Mouse (Mus musculus) layer of hippocampus, postnatal 36 days (tissue): ENCODE results near the gene Dgke. TPM values are rescaled to one million over a fixed set of nuclear protein-coding genes. Genes with fewer than 3 reads are reported as not detected.
"Not testable (repeated sequence)": the region's sequence is repeated elsewhere in the genome, so short reads cannot be mapped to it uniquely, and the experiment has no call there.

Source experiments
- DNase-seq, 2 experiments: peaks; one replicate each; pipeline ENCODE4 v3.0.0; 2022
- total RNA-seq, 2 experiments: library from RNA; stranded (reverse); gene quantifications; 2 replicates each; pipeline ENCODE4 v1.2.3; 2021

Gene Dgke
- total RNA-seq = 10 to 100 TPM; 44.1 to 44.9 TPM

DNA sequence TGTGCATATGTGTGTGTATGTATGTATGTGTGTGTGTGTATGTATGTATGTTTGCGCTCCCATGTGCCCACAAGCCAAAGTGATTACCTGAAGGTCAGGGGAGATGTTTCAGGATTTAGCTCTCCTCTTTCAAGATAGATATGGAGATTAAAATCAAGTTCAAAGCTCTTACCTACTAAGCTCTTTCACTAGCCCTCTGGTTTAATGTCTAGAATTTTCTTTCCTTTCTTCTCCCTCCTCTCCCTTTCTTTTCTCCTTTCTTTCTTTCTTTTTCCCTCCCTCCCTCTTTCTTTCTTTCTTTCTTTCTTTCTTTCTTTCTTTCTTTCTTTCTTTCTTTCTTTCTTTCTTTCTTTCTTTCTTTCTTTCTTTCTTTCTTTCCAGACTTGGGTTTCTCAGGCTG, at the start of gene Dgke:
Gene Dgke (minus strand): TSS at position 101 of the 400 bp plus-strand sequence.
- no peak for DNase-seq

DNA sequence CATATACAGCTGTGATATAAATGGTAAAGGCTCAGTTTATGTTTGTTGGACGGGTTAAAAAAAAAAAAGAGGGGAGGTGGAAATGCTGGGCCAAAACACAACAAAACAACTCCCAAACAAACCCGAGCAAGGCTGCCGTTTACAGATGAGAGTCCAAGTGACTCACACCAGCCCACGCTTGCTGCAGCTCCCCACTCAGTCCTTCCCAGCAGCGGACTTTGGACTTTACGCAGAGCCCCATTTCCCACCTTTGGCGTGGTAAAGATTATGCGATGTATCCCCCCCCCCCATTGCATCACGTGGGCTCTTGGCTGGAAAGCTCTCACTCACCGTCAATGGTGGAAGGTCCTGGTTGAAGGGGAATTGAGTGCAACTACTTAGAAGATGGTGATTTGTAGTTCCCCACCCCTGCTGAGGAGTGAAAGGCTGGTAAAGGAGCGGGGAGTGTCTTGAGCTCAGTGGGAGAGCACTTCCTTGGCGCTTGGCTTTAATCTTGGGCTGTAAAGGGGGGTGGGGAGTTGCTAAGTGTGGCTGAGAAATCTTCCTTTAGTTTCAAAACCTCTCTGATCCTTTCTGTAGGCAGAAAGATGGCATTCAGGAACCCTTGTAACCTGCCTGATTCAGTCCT, 40.6 kb upstream of the Dgke start:
- no peak for DNase-seq

DNA sequence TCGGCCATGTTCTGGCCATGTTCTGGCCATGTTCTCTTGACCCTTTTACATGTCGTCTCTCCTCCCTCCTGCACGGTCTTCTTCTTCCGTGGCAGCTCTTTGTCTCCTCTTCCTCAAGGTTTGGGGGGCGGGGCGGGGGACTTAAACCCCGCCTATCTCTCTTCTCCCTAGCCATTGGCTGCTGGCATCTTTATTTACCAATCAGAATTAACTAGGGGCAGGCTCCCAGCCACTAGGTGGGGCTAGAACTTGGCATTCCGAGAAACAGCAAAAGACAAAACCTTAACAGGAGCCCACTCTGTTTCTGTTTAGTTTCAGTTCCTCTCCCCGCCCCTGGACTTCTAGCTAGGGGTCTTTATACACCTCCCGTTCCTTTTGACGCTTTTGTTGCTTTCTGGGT, 39.2 kb upstream of the Dgke start:
- no peak for DNase-seq

DNA sequence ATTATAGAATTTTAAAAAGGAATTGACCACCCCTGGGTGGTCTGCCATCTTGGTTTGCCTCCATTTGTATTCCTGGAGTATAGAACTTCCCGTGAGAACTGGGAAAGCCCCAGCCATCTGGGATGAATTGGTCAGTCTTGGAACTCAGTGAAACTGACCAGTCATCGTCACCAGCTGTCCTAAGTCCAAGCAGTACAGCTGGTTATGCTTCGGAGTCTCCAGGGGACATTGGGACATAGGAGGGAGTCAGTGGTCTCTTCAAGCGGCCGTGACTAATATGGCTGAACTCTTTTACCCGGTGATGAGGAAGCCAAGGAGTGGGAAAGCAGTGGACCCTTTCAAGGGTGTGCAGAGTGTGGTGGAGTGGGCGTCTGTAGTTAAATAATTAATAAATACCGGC, 38.6 kb upstream of the Dgke start:
- no peak for DNase-seq

DNA sequence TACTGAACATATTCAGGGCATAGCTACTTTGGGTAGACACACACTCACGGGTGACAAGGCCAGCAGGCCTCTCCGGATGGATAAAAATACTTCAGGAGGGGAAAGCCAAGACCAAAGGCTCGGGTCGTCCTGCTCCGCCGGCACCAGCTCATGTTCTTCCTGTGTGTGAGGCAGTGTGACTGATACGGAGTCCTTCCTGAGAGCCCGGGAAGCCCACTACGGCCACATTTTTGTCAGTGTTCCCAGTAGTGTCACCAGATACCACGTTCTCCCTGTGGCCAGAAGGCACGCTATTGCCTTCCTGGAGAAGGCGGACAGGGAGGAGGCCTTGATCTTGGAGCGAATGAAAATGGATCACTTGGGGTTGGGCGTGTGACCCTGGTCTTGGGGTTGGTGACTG, 36.5 kb upstream of the Dgke start:
- no peak for DNase-seq

DNA sequence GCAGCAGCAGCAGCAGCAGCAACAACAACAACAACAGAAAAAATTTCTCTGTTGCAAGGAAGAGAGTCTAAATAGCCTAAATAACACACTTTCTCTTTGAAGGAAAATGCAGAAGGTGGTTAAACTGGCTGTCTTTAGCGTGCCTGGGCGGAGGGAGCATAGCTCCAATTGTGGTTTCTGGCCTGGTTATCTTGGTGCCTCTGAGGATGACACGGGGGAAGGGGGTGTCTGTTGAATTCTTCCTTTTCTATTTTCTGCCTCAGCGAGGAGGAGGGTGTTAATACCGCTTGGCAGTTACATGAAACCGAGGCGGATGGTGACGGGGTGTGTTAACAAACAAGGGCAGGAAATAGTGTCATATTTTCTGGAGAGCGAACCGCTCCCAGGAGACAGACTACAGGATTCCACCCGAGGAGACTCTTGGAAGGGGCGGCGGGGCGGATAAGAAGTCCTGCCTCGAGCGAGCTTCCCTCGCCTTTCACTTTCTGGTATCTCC, 34.2 kb upstream of the Dgke start:
- peak; percentile 30 to 40 for DNase-seq

DNA sequence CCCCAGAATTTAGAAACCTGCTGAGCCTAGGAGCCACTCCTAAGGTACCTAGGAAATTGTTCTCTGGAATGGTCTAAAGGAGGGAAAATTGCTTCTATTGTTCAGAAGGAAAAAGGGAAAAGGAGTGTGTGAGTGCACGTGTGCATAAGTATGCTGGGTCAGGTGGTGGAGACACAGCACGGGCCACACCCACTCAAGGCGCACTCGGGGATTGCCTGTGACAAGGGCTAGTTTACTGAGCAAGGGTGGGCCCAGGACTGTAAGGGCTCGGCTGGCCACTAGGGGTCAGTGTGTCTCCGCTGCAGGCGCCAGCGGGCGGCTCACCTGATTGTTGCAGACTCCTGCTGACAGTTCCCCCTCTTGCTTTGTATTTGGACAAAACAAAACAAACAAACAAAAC, 33.8 kb upstream of the Dgke start:
- peak; percentile 75 to 81 for DNase-seq

DNA sequence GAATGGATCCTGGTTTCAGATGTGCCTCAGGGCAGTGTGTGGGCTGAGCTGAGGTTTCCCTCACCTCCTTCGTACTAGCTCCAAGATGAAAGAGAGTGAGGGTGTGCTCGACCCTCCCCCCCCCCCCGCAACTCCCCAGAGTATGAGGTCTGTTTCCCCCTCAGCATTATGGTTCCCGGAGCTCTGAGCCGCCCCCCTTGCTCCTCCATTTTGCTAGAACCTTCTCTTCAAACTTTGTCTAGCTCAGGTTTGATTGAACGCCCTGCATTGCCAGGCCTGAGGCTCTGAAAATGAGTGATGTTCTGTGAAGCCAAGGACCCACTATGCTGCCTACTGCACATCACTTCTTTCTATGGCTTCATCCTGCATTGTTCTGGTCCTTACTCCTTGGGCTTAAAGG, 32.3 kb upstream of the Dgke start:
- no peak for DNase-seq

DNA sequence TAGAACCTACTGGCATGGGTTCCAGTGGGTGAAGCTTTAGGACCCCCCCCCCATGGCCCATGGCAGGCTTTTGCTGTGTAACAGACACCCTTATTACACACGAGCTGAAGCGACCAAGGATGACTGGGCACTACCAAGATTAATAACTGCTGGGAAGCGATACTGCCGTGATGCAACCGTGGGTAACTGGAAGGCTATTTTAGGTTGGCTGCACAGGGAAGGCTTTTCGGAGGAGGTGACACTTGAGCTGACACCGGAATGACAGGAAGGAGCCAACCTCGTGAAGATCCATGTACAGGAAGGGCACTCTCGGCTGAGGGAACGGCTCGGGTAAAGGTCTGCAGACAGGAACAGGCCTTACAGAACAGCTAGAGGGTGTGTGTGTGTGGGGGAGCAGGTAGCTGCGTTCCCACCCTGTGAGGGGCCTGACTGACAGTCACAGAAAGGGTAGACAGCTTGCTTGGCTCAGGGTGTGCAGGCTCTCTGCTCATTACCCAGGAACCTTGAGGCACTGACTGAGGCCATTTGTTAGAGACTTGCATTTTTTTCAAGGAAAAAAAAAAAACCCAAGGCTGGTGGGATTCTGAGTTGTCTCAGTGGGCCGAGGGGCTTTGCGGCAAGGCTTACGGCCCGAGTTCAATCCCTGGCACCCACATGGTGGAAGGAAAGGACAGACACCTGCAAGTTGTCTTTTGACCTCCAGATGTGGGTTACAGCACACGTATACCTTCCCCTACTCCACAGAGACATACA, 31.6 kb upstream of the Dgke start:
- no peak for DNase-seq

DNA sequence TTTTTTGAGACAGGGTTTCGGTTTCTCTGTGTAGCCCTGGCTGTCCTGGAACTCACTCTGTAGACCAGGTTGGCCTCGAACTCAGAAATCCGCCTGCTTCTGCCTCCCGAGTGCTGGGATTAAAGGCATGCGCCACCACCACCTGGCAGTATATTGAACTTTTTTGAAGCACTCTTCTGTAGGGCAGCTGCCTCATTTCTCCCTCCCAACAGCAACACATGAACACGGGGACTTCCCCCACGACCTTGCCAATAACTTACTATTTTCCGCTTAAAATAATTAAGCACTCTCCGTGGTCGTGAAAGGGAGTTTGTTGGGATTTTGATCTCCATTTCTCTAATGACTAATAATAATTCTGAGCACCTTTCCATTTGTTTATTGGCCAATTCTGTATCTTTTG, 30.6 kb upstream of the Dgke start:
- DNase-seq = not testable (repeated sequence)

DNA sequence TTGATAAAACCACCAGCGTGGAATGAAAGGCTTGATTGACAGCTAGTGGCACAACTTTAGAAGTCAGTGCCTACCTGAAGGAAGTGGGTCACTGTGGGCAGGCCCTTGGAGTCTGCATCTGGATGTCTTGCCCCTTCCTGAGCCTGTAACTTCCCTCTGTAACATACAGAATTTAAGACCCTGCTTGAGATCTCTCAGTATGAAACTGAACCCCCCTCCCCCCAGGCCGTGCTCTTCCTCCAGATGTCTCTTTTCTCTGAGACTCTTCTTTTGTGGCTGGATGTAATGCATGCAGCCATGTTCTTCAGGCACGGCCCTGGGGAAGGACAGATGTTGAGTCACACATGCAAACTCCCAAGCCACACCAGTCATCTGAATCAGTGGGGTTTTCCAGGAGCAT, 28.7 kb upstream of the Dgke start:
- DNase-seq = no peak

DNA sequence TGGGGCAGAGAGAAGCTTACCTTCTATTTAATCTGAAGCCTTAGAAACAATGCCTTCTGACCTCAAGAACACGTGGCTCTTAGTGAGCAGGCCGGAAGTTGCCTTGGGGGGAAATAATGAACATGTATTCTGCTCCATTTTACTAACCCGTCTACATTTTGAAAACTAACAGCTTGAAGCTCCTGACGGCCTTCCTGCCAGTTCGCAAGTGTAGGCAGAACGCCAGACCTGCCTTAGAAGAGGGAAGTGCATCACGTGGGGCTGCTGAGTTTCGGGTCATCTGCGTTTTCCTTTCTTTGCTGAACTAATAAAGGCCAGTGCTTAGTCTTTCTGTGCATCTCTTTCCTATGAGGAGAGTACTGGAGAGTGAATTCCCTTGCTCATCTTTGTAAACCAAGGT, 26.1 kb upstream of the Dgke start:
- peak in 1 of 2 experiments; percentile 25 for DNase-seq

DNA sequence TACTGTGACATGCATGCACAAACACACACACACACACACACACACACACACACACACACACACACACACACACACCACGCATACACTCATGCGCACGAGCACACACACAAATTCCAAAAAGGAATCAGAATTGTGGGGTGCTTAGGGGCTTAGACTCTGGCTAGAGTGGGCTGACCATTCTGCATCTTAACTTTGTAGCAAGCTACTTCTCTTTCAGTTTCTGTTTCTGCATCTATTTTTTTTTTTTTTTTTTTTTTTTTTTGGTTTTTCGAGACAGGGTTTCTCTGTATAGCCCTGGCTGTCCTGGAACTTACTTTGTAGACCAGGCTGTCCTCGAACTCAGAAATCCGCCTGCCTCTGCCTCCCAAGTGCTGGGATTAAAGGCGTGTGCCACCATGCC, 23.7 kb upstream of the Dgke start:
- not testable (repeated sequence) for DNase-seq

DNA sequence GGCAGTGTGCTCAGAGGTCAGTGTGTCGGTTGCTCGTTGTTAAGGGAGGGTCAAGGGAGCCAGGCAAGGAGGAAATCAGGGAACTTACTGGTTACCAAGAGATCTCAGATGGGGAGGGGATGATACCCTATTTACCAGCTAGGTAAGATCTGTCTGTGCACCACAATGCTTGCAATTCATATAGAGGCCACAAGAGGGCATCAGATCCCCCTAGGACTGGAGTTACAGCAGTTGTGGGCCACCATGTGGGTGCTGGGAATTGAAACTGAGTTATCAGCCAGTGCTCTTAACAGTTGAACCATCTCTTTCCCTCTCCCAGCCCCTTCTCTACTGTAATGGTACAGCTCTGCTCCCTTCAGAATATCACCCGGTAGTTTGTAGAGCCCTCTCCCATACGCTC, 22.1 kb upstream of the Dgke start:
- DNase-seq = no peak

DNA sequence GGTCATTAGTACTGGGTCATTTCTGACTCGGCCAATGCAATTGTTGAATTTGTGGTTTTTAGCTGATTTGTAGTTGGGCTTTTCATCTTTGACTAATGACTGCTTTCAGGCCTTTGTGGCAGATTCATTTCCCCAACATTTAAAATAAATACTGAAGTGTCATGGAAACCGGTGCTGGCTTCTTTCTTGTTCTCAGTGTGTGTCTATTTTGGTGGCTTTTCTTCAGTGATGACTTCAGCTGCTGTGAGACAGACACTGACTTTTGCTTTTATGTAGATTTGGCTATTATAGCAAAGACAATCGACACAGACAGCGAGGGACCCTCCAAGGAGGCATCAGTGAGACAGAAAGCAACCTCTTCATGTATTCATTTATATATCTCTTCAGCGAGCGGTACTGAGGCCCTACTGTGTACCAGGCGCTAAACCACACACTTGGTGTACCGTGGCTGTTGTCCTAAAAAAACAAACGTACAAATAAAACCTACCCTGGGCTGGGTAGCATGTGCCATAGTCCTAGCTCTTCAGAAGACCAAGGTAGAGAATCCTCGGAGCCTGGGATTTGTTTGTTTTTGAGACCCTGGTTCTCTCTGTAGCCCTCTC, 19.7 kb upstream of the Dgke start:
- no peak for DNase-seq

DNA sequence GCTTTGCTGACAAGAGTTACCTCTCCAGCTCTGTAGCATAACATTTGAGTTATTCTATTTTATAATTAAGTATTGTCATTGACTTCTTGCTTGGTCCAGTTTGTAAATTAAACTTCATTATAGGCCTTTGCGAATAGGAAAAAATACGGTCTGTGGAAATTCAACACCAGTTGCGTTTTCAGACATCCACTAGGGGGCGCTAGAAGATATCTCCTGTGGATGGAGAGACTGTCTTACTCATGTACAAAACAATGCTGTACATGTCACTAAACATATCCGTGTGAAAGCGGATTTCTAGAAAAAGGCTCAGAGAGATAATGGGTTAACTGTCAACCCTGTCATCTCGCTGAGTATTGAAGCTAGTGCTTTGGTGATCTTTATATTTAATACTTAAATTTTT, 18.0 kb upstream of the Dgke start:
- DNase-seq = peak in 1 of 2 experiments; percentile 18

DNA sequence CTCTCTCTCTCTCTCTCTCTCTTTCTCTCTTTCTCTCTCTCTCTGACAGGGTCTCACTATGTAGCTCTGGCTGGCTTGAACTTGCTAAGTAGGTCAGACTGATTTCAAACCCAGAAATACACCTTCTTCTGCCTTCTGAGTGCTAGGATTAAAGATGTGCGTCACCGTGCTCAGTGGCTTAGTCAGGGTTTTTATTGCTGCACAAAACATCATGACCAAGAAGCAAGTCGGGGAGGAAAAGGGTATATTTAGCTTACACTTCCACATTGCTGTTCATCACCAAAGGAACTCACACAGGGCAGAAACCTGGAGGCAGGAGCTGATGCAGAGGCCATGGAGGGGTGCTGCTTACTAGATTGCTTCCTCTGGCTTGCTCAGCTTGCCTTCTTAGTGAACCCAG, 16.0 kb upstream of the Dgke start:
- DNase-seq = not testable (repeated sequence)

DNA sequence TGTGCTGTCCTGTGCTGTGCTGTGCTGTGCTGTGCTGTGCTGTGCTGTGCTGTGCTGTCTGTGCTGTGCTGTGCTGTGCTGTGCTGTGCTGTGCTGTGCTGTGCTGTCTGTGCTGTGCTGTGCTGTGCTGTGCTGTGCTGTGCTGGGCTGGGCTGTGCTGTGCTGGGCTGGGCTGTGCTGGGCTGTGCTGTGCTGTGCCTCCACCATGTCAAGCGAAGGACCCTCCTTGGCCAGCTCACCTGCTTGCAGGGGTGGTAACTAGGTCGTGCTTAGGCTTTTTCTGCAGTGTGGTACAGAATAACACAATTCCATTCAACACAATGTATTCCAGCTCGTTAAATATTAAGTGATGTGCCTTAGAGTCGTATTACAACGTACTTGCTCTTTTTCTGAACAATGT, 15.3 kb upstream of the Dgke start:
- not testable (repeated sequence) for DNase-seq

DNA sequence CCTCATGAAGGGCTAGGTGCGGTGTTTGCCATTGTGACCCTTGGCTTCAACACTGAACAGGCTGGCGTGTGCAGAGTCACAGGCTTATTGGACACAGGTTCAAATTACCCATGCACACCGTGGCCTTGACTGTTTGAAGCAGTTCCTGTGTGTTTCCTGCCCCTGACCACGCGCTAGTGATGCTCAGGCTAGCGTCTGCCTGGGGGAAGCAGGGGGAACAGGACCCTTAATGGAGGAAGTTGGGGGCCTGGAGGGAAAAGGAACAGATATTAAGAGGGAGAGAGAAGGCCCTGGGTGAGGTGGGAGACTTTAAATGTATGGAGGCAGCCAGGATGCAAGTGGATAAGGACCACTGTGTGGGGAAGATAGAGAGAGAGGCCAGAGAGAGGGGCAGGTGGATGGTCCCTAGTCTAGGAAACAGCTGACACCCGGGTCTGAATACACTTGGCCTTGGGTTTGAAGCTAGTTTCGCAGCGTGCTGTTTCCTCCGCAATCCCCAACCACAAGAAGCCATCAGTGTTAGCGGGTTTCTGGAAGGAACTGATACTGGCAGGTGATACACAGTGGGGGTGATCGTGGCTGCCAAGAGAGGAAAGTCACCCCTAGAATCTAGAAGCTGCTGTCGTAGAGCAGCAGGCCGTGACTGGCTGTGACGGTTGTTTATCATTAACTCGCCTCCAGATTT, 12.5 kb upstream of the Dgke start:
- DNase-seq = no peak

DNA sequence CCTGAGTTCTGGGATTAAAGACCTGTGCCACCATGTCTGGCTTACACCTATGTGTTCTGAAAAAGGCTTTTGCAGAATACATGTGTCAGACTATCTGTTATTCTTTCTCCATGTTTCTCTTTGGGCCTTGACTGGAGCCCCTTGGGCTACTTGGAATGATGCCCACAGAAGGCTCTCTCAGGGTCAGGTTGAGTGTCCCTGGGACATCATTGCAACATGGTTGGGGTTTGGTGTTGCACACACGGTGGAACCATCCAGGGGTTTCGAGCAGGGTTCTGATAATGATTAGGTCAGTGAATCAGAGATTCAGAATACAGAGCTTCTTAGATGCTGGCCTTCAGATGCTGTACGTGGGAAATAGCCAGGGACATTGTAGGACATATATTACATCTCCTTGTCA, 11.7 kb upstream of the Dgke start:
- DNase-seq = no peak

DNA sequence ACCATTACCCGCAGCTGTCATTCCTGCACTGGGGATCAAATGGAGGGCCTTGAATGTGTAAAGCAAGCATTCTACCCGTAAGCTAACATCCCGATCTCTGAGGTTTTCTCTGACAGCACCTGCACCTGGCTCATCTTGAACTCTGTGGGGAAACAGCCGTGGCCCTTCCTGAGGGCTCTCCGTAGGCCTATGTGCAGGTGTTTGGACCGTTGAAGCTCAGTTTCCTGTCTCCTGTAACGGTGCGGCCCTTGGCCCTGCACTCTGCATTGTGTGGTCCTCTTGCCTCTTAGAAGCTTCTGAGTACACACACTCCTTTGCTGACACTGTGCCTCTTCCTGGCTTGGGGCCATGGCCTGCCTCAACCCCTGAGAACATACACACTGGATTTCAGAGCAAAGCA, 11.0 kb upstream of the Dgke start:
- DNase-seq = no peak

DNA sequence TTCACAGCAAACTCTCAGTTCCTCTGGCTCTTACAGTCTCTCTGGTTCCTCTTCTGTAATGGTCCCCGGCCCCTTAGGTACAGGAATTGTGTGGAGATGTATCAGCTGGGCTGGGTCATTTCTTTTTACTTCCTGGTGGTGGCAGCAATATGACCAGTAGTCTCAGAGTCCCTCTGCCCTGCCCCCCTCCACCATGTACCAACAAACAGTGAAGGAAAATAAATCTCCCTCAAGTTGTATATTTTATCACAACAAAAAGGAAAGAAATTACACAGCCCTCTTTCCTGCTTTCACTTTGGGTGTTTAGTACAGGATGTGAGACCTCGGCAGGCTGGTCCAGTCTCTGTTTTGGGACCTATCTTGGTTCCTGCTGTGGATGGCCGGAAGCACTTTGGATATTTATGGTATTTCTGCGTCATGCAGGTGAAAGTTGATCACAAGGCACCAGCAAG, 9.7 kb upstream of the Dgke start:
- DNase-seq = no peak

DNA sequence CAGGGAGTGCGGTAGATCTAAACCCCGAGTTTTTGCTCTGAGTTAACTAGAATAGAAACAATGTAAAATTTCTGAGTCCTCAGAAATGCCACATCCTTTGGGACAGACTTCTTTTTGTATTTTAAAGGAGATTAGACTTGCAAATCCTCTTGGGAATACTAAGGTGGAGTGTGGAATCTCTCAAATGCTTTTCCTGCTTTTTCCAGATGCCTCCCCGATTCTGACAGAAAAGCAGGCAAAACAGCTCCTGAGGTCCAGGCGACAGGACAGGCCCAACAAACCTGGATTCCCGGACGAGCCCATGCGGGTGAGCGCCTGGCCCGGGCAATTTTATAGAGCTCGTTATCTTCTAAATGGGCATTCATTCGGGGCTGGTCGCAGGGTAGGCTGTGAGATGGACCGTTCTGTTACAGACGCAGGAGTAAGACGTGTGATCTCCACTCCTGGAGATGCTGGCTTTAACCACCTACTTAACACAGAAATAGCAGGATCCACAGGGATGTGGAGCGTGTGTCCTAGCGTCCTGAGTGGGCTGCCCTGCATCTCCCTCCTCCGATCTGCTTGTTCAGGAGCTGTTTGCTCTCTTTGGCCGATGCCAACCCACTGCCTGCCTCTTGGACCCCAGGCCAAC, 8.2 kb upstream of the Dgke start:
- DNase-seq = no peak
